Mouse (Mus musculus) granulocyte monocyte progenitor cell, adult 5-6 weeks (primary cell): ENCODE data around the gene Spred2. TPM values are rescaled to one million over a fixed set of nuclear protein-coding genes. Genes with fewer than 3 reads are reported as not detected.

Experiments
- total RNA-seq, 2 experiments: library from RNA; stranded (forward) in 1 of 2; stranded (reverse) in 1 of 2; fragments of 200-712, 200-1000 nt in 1 of 2; fragments of >200 nt in 1 of 2; fragmentation: Nextera tagmentation in 1 of 2; gene quantifications; 2 replicates each; pipeline ENCODE4 v1.2.3; 2014 to 2017

Spred2 gene
- total RNA-seq, 2 experiments from 2014 or later: 6.8 to 19.4 TPM

Other genes starting within 250 kb of the Spred2 start
- 189 and 205 TPM in 2 replicates for gene Actr2, start 188.5 kb downstream of the Spred2 start, total RNA-seq (2014; fragmentation: Nextera tagmentation)
- 254 and 304 TPM in 2 replicates for gene Actr2, start 188.5 kb downstream of the Spred2 start, total RNA-seq (2017)